Mouse (Mus musculus): Measurements from ENCODE around the gene Scarf1. TPM values are rescaled to one million over a fixed set of nuclear protein-coding genes. Genes with fewer than 3 reads are reported as not detected.

The Scarf1 gene
- total and polyA plus RNA-seq, 2 experiments, result 5.8 to 16.9 TPM

- Histone ChIP-seq H3K4me3 (ENCODE audit: insufficient read depth, low read depth, low read length) (no peak overlapping the region), H3K36me3 (ENCODE audit: control insufficient read depth, insufficient read depth, low read length) (no peaks in the 10 kb centered on the region), H3K27me3 (ENCODE audit: control insufficient read depth, insufficient read depth, low read length) (no peaks in the 10 kb centered on the region), H3K79me2 (ENCODE audit: control insufficient read depth, insufficient read depth, low read length) (no peaks in the 10 kb centered on the region), H3K9ac (ENCODE audit: low read depth, low read length) (no peak overlapping the region), H3K4me1 (ENCODE audit: control insufficient read depth, insufficient read depth, low read length) (peaks cover 13% of the 10 kb centered on the region), H3K27ac (replicated peaks; ENCODE audit: insufficient read depth, low read depth, low read length) (no peak overlapping the region)
- peak; percentile 79 for DNase-seq (ENCODE audit: extremely low read depth, low read depth, low spot score)
- TF ChIP-seq POLR2A (IDR thresholded peaks at IDR 0.05; ENCODE audit: extremely low read depth, insufficient read depth, low read length) (no peak), CTCF (IDR thresholded peaks at IDR 0.05; ENCODE audit: low read depth, low read length) (no peak)
- 25% methylated on average over 12 of the region's 12 CpGs for WGBS
Observed at GRCm38 (mm10) chr11:75568962-75569361, 55.6 kb downstream of the Scarf1 start.

GRCm38 (mm10) chr11:75570375-75571125 is 57.2 kb downstream of the Scarf1 start:
- H3K27me3 ChIP-seq (ENCODE audit: control insufficient read depth, insufficient read depth, low read length), result no peaks in the 10 kb centered on the region
- H3K4me1 ChIP-seq (ENCODE audit: control insufficient read depth, insufficient read depth, low read length), result peaks cover 11% of the 10 kb centered on the region
- peak; percentile 49 for DNase-seq (ENCODE audit: extremely low read depth, low read depth, low spot score)
- no peaks in the 10 kb centered on the region for H3K36me3 ChIP-seq (ENCODE audit: control insufficient read depth, insufficient read depth, low read length)
- no peak overlapping the region for H3K4me3 ChIP-seq (ENCODE audit: insufficient read depth, low read depth, low read length)
- no peaks in the 10 kb centered on the region for H3K79me2 ChIP-seq (ENCODE audit: control insufficient read depth, insufficient read depth, low read length)
- no peak overlapping the region for H3K9ac ChIP-seq (ENCODE audit: low read depth, low read length)
- WGBS, result 68% methylated on average over 17 of the region's 17 CpGs
- TF ChIP-seq POLR2A (IDR thresholded peaks at IDR 0.05; ENCODE audit: extremely low read depth, insufficient read depth, low read length) (no peak), CTCF (IDR thresholded peaks at IDR 0.05; ENCODE audit: low read depth, low read length) (no peak)
- peak overlapping the region; percentile 36 for H3K27ac ChIP-seq (replicated peaks; ENCODE audit: insufficient read depth, low read depth, low read length)

GRCm38 (mm10) chr11:75571126-75571990 is 58.0 kb downstream of the Scarf1 start:
- no peak for DNase-seq (ENCODE audit: extremely low read depth, low read depth, low spot score)

GRCm38 (mm10) chr11:75572301-75572791 is 59.0 kb downstream of the Scarf1 start:
- Histone ChIP-seq H3K27ac (replicated peaks; ENCODE audit: insufficient read depth, low read depth, low read length) (peak overlapping the region; percentile 6; the same call in 1 of the 2 replicates), H3K27me3 (ENCODE audit: control insufficient read depth, insufficient read depth, low read length) (no peaks in the 10 kb centered on the region), H3K36me3 (ENCODE audit: control insufficient read depth, insufficient read depth, low read length) (no peaks in the 10 kb centered on the region), H3K9ac (ENCODE audit: low read depth, low read length) (no peak overlapping the region), H3K79me2 (ENCODE audit: control insufficient read depth, insufficient read depth, low read length) (no peaks in the 10 kb centered on the region), H3K4me3 (ENCODE audit: insufficient read depth, low read depth, low read length) (no peak overlapping the region), H3K4me1 (ENCODE audit: control insufficient read depth, insufficient read depth, low read length) (peaks cover 11% of the 10 kb centered on the region)
- TF ChIP-seq CTCF (IDR thresholded peaks at IDR 0.05; ENCODE audit: low read depth, low read length) (no peak), POLR2A (IDR thresholded peaks at IDR 0.05; ENCODE audit: extremely low read depth, insufficient read depth, low read length) (no peak)
- 71% methylated on average over 10 of the region's 10 CpGs for WGBS
- DNase-seq (ENCODE audit: extremely low read depth, low read depth, low spot score), result no peak

More at GRCm38 (mm10) chr11:75571126-75571990, 58.0 kb downstream of the Scarf1 start:
- 47% methylated on average over 13 of the region's 14 CpGs for WGBS
- Histone ChIP-seq H3K27ac (replicated peaks; ENCODE audit: insufficient read depth, low read depth, low read length) (peak overlapping the region; percentile 36; the same call in 1 of the 2 replicates), H3K4me1 (ENCODE audit: control insufficient read depth, insufficient read depth, low read length) (peaks cover 11% of the 10 kb centered on the region), H3K4me3 (ENCODE audit: insufficient read depth, low read depth, low read length) (no peak overlapping the region), H3K27me3 (ENCODE audit: control insufficient read depth, insufficient read depth, low read length) (no peaks in the 10 kb centered on the region), H3K36me3 (ENCODE audit: control insufficient read depth, insufficient read depth, low read length) (no peaks in the 10 kb centered on the region), H3K79me2 (ENCODE audit: control insufficient read depth, insufficient read depth, low read length) (no peaks in the 10 kb centered on the region), H3K9ac (ENCODE audit: low read depth, low read length) (no peak overlapping the region)
- TF ChIP-seq CTCF (IDR thresholded peaks at IDR 0.05; ENCODE audit: low read depth, low read length) (no peak), POLR2A (IDR thresholded peaks at IDR 0.05; ENCODE audit: extremely low read depth, insufficient read depth, low read length) (no peak)

- Histone ChIP-seq H3K36me3 (ENCODE audit: control insufficient read depth, insufficient read depth, low read length) (no peaks in the 10 kb centered on the region), H3K4me3 (ENCODE audit: insufficient read depth, low read depth, low read length) (no peak overlapping the region), H3K27me3 (ENCODE audit: control insufficient read depth, insufficient read depth, low read length) (no peaks in the 10 kb centered on the region), H3K79me2 (ENCODE audit: control insufficient read depth, insufficient read depth, low read length) (no peaks in the 10 kb centered on the region), H3K27ac (replicated peaks; ENCODE audit: insufficient read depth, low read depth, low read length) (peak overlapping the region; percentile 6; the same call in 1 of the 2 replicates), H3K9ac (ENCODE audit: low read depth, low read length) (no peak overlapping the region), H3K4me1 (ENCODE audit: control insufficient read depth, insufficient read depth, low read length) (peaks cover 11% of the 10 kb centered on the region)
- 25% methylated on average over 12 of the region's 12 CpGs for WGBS
- peak; percentile 72 for DNase-seq (ENCODE audit: extremely low read depth, low read depth, low spot score)
- TF ChIP-seq CTCF (IDR thresholded peaks at IDR 0.05; ENCODE audit: low read depth, low read length), result peak; percentile 93
- TF ChIP-seq POLR2A (IDR thresholded peaks at IDR 0.05; ENCODE audit: extremely low read depth, insufficient read depth, low read length), result no peak
Observed at GRCm38 (mm10) chr11:75572854-75573650, 59.7 kb downstream of the Scarf1 start.
